Mouse (Mus musculus) adrenal gland, adult 18-20 months (tissue): ENCODE results near the gene Adam1a. TPM values are rescaled to one million over a fixed set of nuclear protein-coding genes. Genes with fewer than 3 reads are reported as not detected.
"Not testable (repeated sequence)": the region's sequence is repeated elsewhere in the genome, so short reads cannot be mapped to it uniquely, and the experiment has no call there.

Experiments
- DNase-seq, 2 experiments: peaks; one replicate each; pipeline ENCODE4 v3.0.0; 2021 to 2022; ENCODE audit warnings: low spot score in 2 of 2
- total RNA-seq, 2 experiments: library from RNA; stranded (reverse); gene quantifications; 1 replicate in 1 of 2; 2 replicates in 1 of 2; pipeline ENCODE4 v1.2.3; 2021

Adam1a gene
- total RNA-seq, 2 experiments from 2014 or later, result 5.2 to 5.7 TPM

DNA sequence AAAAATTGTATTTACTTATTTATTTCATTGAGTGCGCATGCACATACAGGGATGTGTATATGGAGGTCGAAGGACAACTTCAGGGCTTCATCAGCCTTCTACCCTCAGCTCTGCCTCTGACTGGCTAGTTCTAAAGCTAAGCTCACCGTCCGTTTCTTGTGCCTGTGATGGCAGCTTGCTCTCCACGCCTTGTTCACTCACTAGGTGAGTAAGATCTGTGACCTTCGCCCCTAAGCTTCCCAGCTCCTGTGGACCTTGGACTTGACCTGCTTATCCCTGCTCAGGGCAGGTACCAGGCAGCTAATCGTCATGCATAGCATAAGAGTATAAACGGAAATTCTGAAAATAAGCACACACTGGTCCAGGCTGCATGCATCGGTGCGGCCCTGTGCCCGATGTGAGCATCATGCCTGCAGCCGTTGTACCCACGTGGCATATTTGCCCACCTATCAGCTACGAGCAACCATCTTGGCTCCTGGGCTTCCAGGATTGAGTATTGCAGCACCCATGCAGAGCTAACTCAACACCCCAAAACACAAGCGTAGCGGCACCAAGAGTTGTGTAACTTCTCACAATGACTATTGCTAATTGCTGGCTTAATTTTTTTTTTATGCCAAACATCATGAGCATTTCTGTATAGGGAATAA, 20.9 kb upstream of the Adam1a start:
- DNase-seq, result no peak

DNA sequence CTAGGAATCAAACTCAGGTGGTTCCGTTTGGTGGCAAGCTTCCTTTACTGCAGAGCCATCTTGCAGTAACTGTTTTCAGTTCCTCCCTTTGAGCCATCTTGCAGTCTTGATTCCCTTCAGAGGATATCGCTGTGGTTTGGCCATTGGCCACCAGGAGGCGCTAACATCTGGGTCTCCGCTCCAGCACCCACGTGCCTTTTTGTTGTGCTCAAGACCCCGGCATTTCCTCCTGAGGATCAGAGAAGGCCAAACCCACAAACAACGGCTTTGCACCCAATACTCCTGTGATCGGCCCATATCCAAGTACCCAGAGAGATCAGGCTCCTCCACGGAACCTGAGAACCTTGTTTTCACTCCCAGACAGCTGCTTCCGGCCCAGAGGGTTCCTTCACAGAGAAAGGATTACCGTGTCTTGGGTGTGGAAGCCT, 19.2 kb upstream of the Adam1a start:
- peak; percentile 91 to 93 for DNase-seq

DNA sequence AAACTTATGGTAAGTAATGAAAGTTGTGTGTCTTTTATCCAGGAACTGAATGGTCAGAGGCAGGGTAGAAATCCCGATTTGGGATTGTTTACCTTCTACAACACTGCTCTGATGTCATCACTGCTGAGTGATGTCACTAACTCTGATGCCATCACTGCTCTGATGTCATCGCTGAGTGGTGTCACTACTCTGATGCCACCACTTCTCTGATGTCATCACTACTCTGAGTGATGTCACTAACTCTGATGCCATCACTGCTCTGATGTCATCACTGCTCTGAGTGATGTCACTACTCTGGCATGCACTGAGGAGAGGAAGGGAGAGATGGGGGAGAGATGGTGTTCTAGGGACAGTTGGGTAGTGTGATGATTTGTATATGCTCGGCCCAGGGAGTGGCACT, 17.2 kb upstream of the Adam1a start:
- no peak for DNase-seq

DNA sequence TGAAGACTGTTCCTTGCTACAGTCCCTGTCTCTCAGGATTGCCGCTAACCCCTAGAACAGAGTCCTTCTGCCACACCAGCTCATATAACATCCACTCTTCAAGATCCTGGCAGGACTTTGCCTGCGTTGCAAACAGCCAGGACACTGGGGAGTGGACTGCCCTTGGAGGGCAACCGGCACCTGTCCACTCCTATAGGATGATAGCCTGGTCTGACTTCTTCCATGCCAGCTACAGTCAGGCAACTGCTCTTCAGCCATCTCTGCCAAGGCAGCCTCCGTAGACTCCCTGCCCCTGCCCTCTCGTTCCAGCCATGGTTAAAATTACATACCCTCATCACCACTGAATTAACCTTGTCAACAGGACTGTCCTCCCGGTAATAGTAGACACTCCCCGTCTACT, 3.9 kb upstream of the Adam1a start:
- no peak for DNase-seq

DNA sequence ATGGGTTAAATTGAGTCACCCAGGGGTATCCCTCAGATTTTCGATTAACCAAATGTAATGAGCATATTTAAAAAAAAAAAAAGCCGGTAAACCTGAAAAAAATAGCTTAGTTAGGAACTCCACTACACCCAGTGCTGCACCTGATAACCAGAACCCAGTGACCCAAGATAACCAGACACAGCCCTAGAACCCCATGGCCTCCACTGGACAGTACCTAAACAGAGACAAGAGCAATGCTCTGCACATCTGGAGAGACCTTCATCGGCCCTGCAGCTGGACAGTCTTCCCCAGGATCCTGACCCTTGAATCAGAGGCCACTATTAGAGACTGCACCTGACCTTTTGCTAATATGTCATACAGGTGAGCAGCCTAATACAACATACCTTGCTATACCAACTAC, 1.8 kb upstream of the Adam1a start:
- no peak for DNase-seq

DNA sequence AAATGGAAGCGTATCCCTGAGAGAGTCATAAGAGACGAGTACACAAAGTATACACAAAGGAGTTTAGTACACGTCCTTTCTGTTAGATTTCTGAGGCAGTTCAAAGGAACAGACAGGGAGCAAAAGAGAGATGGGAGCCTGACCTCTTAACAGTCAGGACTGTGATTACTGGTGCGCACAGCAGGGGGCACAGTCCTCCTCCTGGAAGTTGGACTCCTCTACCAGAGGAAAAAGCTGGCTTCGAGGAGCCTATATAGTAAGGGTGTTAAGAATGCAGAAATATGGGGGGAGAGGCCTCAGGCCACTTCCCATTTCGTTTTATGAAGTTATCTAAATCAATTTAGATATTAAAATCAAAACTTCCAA, 1.2 kb upstream of the Adam1a start:
- DNase-seq, result peak; percentile 25 to 45

DNA sequence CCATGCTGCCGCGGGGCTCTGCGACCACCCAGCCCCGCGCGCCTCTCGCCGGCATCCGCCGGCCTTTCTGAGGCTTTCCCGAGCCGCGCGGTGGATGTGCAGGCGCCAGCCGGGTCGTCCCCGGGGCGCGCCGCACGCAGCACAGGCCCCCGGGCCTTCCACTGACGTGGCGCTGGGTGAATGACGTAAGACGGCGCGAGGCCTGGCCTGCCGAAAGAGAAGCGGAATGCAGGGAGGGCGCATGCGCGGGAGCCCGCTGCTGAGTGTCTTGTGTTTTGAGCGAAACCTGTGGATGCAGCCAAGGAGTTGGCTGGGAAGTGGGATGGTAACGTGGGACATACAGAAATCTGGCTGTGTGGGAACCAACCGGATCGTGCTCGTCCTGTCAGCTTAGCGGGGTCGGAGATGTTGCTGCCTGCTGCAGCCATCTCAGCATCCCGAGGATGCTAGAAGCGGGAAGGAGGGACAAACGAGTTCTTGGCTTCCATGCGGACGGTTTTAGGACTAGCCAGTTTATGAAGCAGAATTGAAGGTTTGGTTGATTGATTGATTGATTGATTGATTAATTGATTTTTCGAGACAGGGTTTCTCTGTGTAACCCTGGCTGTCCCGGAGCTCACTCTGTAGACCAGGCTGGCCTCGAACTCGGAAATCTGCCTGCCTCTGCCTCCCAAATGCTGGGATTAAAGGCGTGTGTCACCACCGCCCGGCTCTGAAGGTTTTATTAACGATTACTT, 679 bp upstream of the Adam1a start, which contains the start of gene Mapkapk5:
Gene Mapkapk5 (minus strand): TSS at position 113 of the 737 bp plus-strand sequence.
- DNase-seq, result peak; percentile 99 to 100

DNA sequence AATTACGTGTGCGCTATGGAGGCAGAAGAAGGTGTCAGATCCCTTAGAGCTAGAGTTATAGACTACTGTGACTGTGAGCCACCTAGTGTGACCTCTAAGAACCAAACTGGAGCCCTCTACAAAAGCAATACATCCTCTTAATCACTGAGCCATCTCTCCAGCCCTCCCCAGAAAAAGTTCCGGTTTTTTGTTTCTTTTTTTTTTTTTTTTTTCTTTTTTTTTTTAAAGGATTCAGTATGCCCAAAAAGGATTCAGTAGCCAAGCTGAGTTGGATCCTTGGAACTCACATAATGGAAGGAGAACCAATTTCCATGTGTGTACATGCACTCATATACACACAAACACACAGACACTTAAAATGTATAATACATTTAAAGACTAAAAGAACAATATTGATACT, 1.9 kb downstream of the Adam1a start:
- DNase-seq, result no peak

DNA sequence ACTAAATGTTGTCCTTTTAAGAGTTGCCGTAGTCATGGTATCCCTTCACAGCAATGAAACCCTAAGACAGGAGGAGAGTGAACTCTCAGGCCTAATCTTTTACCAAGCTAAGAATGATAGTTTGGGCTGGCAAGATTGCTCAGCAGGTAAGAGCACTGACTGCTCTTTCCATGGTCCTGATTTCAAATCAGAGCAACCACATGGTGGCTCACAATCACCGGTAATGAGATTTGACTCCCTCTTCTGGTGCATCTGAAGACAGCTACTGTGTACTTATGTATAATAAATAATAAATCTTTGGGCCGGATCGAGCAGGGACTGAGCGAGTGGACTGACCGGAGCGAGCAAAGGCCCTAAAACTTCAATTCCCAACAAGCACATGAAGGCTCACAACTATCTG, 4.0 kb downstream of the Adam1a start:
- no peak for DNase-seq

DNA sequence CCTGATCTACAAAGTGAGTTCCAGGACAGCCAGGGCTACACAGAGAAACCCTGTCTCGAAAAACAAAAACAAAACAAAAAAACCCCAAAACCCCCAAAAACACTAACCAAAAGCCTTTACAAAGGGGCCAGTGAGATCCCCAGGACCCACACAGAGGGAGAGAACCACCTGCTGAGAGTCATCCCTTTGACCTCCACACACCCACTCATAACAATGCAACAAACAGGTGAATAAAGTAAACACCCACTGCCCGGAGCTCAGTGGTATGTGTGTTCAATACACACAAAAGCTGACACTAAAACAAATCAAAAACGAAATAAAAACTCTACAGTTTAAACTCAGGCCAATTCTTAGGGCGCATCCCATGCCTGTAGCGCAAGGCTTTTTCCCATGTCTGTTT, 5.2 kb downstream of the Adam1a start:
- DNase-seq, result no peak

DNA sequence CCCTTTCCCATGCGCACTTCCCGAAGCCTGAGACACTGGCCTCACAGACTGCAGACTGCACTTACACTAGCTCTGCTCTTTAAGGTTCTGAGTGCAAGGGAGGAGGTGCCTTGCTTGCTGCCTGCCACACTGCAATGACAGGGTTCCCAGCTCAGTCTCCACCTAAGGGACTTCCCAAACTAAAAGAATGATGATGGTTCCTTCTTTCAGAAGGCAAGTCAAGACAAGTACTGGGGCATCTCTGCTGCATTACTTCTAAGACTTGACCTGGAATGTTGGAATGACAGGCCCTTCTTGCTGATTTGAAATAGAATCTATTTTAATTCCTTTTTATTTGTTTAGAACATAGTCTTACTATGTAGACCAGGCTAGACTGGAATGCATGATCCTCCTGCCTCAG, 7.7 kb downstream of the Adam1a start:
- DNase-seq, result no peak

DNA sequence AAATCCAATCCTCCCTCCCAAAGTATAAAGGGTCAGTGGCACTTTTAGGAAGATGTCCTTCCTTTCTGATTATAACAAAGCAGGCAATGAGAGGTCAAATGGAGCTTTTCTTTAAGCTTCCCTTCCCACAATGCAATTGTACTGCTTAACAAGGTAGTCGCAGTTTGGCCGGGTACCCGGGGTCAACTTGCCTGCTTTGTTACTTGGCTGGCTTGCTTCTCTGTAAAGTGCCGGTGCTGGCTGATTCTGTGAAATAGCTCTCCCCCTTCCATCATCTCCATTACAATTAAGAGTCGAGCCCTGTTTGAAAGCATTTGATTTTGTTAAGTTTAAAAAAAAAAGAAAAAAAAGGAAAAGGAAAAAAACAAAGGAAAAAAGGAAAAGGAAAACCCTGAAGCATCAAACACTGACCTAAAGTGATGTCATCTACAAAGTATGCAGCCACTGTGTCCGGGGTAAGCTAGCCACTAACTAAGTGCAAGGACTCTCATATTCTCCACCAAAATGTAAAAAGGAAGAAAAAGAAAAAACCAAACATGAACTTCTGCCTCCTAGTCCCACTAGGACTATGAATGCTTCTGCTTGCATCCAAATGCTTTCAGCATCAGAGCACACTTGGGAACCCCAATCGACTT, 8.2 kb downstream of the Adam1a start:
- no peak for DNase-seq

DNA sequence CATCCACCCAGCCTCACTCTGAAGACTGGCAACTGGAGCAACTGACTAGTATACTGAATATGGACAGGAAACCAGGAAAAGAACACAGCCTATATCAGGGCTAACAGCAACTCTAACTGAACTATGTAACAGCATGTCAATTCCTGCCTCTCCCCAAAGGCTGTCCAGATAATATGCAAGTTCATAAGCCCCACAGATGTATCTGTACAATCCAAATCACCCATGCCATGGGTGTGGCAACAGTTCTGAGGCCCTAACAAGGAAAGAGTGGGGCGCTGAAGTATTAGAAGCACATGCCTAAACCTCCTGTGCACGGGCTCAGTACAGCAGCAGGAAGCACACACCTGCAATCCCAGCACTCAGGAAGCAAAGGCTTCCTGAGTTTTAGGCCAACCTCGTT, 10.2 kb downstream of the Adam1a start:
- no peak for DNase-seq

DNA sequence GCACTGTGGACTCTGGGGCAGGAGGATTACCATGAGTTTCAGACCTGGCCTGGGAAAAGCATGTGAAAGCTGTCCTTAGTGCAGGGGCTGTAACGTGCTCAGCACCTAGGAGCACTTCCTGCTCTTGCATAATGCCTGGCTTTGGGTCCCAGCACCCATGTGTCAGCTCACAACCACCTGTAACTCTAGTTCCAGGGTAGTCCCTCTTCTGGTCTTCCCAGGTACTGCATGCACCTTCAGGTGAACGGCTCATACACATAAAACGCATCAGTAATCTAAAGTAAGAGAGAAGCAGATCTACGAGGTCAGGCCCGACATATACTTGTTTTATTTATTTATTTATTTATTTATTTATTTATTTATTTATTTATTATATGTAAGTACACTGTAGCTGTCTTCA, 10.8 kb downstream of the Adam1a start:
- DNase-seq, result no peak

DNA sequence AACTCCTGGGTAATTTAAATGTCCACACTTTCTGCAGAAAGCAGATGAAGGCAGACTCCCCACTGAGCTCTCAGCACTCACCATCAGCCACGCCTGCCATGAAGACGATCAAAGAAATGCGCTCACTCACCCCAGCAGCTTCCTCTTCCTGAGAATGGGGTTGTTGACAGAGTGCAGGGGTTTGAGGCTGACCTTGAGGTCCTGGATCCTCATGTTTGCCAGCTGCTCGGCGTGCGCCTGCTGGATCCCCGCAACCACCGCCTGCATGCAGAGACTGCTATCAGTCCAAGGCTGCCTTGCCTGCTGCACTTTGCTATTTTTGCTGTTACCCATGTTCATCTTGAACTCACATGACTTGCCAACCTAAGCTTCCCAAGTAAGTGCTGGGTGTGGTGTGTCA, 18.3 kb downstream of the Adam1a start:
- peak in 1 of 2 experiments; percentile 40 for DNase-seq

DNA sequence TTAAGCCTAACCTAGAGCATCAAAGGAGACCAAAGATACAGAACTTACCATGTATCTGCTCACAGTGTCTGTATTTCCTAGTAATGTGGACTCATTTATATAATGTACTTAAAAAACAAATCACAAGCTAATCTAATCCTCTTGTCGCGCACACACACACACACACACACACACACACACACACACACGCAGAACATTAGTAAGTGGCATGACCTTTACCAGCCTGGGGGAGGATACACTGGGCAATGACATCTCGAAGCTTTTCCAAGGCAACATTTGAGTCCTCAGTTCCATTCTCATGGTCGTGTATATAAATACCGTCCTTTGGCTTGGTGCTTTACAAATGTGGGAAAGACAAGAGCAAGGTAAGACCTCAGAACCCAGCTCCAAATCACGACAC, 18.8 kb downstream of the Adam1a start:
- peak in 1 of 2 experiments; percentile 25 for DNase-seq

DNA sequence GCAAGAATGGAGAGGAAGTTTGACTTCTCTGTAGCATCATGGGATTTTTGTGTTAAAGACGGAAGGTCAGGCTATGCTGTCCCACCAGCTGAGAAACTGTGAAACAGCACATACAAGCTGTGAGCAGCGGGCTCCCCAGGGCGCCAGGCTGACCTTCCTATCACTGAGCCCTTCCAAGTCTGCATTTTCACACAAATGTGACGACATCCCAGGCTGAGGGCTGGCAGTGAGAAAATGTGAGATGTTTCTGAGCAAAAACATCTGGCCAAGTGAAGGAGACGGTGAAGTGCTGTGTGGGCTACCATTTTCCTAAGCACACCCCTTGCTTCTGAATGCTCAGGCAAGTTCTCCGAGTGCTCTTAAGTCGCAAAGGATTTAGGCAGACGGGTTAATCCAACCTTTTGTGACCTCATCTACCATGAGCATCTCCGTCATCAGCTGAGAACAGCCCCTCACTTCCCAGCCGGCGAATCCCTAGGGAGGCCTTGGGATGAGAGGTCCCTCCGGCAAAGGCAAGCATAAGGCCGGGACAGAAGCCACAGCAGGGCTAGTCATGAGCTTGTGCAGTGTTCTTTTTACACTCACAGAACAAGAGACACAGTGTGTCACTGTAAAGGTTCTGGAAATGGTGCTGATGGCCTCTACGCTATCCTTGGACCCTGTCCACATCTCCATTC, 19.4 kb downstream of the Adam1a start:
- DNase-seq, result no peak

DNA sequence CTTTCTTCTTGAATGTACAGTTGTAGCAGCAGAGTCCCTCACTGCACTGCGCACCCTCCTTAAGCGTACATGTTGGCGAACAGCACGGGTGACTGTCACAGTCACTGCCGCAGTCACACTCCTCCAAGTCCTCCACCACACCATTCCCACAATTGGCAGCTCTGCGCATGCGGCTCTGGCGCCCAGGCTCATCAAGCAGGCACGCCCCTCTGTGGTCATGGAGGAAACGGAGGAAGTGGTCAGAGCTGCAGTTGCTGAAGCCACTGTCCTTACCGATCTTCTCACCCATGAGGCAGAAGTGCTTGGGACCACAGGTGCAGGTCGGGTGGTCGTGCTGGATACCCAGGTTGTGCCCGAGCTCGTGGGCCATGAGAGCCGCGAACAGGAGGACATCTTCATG, 25.5 kb downstream of the Adam1a start:
- not testable (repeated sequence) for DNase-seq

DNA sequence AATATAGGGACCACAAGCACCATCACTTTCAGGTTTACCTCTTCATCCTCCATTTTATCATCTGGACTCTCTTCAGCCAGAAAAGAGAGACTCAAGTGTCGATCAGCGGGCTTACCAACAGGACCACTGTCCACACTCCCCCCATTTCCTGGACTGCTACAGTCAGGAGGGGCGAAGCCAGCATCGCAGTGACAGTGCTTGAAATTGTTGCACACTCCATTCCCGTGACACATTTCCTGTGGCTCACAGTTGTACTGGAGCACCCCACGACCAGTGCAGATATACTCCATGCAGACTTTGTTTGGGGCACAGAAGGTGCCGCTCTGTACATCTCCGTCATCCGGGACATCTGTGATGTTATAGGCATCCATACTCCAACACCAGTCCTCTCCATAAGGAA, 26.3 kb downstream of the Adam1a start:
- no peak for DNase-seq

DNA sequence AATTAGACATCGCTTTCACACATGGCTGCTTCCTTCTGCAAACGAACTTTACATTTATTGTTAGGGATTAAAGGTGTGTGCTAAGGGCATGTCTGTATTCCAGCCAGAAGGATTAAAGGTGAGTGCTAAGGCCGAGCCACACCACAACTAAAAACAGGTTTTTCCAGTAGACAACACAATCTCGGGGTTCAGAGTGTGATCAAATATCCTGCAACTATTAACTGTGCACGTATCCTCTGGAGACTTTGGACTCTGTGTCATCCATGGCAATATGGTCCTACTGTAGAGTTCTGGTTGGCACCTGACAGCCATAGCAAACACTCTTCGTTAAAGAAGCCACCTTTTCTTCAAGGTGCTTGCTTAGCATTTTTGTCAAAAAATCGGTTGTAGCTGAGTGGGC, 35.3 kb downstream of the Adam1a start:
- DNase-seq, result no peak

DNA sequence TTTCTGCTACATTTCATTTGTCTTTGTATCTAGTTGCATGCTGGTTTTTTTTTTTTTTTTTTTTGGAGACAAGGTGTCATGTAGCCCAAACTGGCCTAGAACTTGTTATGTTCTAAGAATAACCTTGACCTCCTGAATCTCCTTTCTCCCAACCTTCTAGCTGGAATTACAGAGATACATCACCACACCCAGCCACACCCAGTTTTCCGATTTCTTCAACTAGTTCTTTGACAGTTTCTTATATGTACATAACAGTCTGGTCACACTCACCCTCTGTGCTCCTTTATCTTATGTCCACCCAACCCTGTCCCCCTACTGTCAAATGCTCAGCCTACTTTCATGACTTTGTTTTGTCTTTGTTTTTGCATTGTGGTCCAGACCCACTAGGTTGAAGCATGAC, 38.4 kb downstream of the Adam1a start:
- no peak for DNase-seq

DNA sequence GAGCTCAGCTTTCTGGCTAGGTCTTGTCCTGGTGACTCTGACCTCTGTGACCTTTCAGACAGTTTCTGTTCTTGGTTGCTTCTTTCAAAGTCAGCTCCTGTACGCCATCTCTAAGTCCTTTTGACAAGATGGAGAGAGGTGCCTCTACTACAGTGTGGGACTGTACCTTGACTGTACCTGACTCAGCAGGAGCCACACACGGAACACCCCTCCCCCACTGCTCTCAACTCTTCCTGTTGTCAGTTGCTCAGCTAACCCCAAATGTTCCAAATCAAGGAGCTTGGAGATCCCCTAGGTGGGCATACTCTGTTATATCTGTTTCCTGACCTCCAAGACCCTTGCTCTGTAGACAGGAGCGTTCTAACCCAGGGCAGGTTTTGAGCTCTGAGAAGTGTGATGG, 42.1 kb downstream of the Adam1a start, which contains the start of gene Adam1b:
Gene Adam1b (minus strand): TSS at position 205 of the 400 bp plus-strand sequence.
- DNase-seq, result no peak
